Mouse (Mus musculus): ENCODE data around the gene Gstp1.
A peak's percentile ranks its signal among the peaks of the same experiment; 100 is the strongest.

DNA sequence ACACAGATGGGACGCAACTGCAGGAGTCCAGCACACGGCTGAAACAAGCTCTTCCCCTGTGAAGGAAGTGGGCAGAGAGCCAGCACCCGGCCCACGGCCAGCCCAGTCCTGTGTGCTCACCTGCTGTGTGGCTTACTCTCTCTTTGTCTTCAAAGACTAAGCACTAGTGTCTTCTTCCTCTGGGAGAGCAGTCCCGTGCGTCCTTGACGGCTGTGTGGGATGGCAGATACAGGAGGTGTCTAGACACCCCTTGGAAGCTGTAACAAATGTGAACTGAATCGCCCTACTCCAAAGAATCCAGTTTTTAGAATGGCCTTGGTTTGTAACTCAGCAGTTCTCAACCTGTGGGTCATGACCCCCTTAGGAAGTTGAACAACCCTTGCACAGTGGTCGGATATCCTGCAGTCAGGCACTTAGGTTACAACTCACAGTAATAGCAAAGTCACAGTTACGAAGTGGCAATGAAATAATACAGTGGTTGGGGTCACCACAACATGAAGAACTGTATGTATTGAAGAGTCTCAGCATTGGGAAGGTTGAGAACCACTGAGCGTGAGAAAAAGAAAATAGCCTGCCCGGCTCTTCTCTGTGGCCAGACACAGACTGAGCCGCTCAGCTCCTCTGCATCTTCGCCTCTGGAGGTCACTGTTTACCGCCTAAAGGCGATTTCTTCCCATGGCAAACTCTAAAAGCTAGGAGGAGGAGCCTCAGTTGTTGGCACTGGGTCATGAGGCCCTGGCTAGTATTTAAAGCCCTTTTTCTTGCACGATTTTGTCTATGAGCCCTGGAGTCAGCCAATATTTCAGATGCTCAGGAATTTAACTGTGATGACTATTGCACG lies 18.8 kb downstream of the Gstp1 start:
- TF ChIP-seq CTCF (IDR thresholded peaks at IDR 0.05; ENCODE audit: borderline replicate concordance, extremely low read depth, insufficient read depth, insufficient read length) = peak; percentile 77
- no peak for TF ChIP-seq POLR2A (IDR thresholded peaks at IDR 0.05; ENCODE audit: borderline replicate concordance, extremely low read depth, insufficient read depth, insufficient read length, poor library complexity, severe bottlenecking)
